Mouse (Mus musculus) heart, embryonic 14.5 days (tissue): ENCODE data around the gene AC170998.1. TPM values are rescaled to one million over a fixed set of nuclear protein-coding genes. Genes with fewer than 3 reads are reported as not detected.

ENCODE experiments used
- ATAC-seq: fragments of 200-750 bp; cut with Nextera tagmentation; 2 replicates; pipeline ENCODE4 v1.8.0; 2017; ENCODE audit warnings: low read depth, moderate TSS enrichment; ENCODE audit not compliant: insufficient number of reproducible peaks, insufficient read depth, low FRiP score
- H3K27ac ChIP-seq, 2 experiments: fragments of 200-500 bp in 1 of 2; fragments of 300-500 bp in 1 of 2; sonication (generic) in 1 of 2; replicated peaks in 1 of 2; 2 replicates each; pipeline ENCODE4 v1.5.1; 2012 to 2014; ENCODE audit warnings: low read depth in 2 of 2, low read length in 2 of 2, control low read depth in 1 of 2, mild to moderate bottlenecking in 1 of 2, mixed read lengths in 1 of 2; ENCODE audit not compliant: control insufficient read depth in 1 of 2, insufficient read depth in 1 of 2
- H3K27me3 ChIP-seq: fragments of 300-500 bp; sonication (generic); 2 replicates; pipeline ENCODE4 v1.6.1; 2014; ENCODE audit warnings: mild to moderate bottlenecking, low read length, control low read depth; ENCODE audit not compliant: control insufficient read depth, insufficient read depth
- H3K36me3 ChIP-seq: fragments of 300-500 bp; sonication (generic); 2 replicates; pipeline ENCODE4 v1.6.1; 2014; ENCODE audit warnings: mild to moderate bottlenecking, control low read depth, low read length, mixed read lengths; ENCODE audit not compliant: control insufficient read depth, insufficient read depth
- H3K4me1 ChIP-seq, 2 experiments: fragments of 200-500 bp in 1 of 2; fragments of 300-500 bp in 1 of 2; sonication (generic) in 1 of 2; 2 replicates each; pipeline ENCODE4 v1.6.1; 2012 to 2014; ENCODE audit warnings: low read length in 2 of 2, control low read depth in 1 of 2, mixed read lengths in 1 of 2; ENCODE audit not compliant: control insufficient read depth in 2 of 2, insufficient read depth in 2 of 2
- H3K4me2 ChIP-seq: fragments of 300-500 bp; sonication (generic); 2 replicates; pipeline ENCODE4 v1.6.1; 2014; ENCODE audit warnings: mild to moderate bottlenecking, low read length
- H3K4me3 ChIP-seq, 2 experiments: fragments of 200-500 bp in 1 of 2; fragments of 300-500 bp in 1 of 2; sonication (generic) in 1 of 2; 2 replicates each; pipeline ENCODE4 v1.5.1; 2012 to 2014; ENCODE audit warnings: low read length in 2 of 2, mild to moderate bottlenecking in 2 of 2, control low read depth in 1 of 2, low read depth in 1 of 2, moderate library complexity in 1 of 2; ENCODE audit not compliant: control insufficient read depth in 1 of 2, insufficient read depth in 1 of 2
- H3K9ac ChIP-seq: fragments of 300-500 bp; sonication (generic); 2 replicates; pipeline ENCODE4 v1.6.1; 2014; ENCODE audit warnings: mild to moderate bottlenecking, low read length
- H3K9me3 ChIP-seq: fragments of 300-500 bp; sonication (generic); 2 replicates; pipeline ENCODE4 v1.6.1; 2016; ENCODE audit warnings: low read length, control low read depth; ENCODE audit not compliant: control insufficient read depth
- WGBS: fragments of 180-500 bp; shearing (Covaris S2); extraction: QIAGEN DNeasy Blood & Tissue Kit; methylation state at CpG from one replicate; pipeline ENCODE4 v1.1.7; 2014; 5-methylcytosine and 5-hydroxymethylcytosine counted together
- polyA plus RNA-seq: library from polyadenylated mRNA; unstranded; fragments of >200 nt; fragmentation: Nextera tagmentation; extraction: Ambion mirVana; gene quantifications from 2 replicates; pipeline ENCODE4 v1.2.1, GENCODE M21; 2014

The AC170998.1 gene
- polyA plus RNA-seq, 1 experiment from 2014 or later: 2.5 TPM

DNA sequence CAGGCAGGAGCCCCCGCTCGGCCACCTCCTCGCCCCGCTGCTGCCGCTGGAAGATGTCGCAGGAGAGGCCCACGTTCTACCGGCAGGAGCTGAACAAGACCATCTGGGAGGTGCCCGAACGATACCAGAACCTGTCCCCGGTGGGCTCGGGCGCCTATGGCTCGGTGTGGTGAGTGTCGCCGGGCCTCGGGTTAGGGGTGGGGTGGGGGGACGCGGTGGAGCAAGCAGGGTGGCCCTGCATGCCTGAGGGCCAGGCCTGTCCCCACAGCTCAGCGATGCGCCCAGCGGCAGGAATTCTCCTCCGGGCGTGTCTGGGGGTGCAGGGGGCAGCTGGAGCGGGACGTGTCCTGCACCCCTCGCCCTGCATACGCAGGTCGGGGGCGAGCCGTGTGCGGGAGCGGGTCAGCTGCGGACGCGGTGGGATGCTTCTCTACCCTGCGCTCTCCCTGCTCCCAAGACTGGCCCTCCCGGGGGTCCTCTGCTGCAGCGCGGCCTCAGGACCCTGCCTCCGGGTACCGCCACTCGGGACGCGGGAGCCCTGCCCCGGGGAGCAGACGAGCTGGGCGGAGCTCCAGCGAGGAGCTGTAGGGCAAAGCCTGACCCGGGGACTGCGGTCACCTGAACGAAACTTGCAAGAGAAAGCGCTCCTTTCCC lies 34.1 kb upstream of the AC170998.1 start:
- H3K4me2 ChIP-seq: peak overlapping the region; percentile 66
- no peaks in the 10 kb centered on the region for H3K36me3 ChIP-seq
- H3K9me3 ChIP-seq: no peaks in the 10 kb centered on the region
- peak overlapping the region; percentile 85 to 93 for H3K27ac ChIP-seq
- peak overlapping the region; percentile 93 for H3K9ac ChIP-seq
- H3K27me3 ChIP-seq: peaks cover 5% of the 10 kb centered on the region; the same call in 1 of the 2 replicates
- H3K4me1 ChIP-seq: peaks cover 11 to 31% of the 10 kb centered on the region in 2 experiments
- peak; percentile 42 for ATAC-seq
- peak overlapping the region; percentile 90 to 96 for H3K4me3 ChIP-seq
- WGBS: under 1% methylated on average over 50 of the region's 53 CpGs

DNA sequence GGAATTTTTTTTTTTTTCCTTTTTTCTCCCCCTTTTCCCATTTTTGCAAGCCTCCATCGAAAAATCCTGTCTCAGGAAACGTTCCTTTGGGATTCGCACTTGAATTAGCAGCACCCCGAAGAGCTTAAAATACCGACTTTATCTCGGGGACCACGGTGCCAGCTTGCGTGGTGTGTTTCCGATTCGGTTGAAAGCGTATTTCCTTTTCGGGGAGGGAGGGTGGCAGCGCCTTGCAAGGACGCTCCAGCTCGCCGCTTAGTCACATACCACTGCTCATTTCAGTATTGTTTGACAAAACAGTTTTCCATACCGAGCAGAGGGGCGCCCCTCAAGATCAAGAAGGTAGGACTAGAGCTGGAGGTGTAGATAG lies 33.6 kb upstream of the AC170998.1 start:
- peaks cover 14 to 36% of the 10 kb centered on the region in 2 experiments for H3K4me1 ChIP-seq
- no peaks in the 10 kb centered on the region for H3K36me3 ChIP-seq
- H3K4me3 ChIP-seq: peak overlapping the region; percentile 90 to 96
- H3K9ac ChIP-seq: peak overlapping the region; percentile 93
- WGBS: 0% methylated on average over 18 of the region's 18 CpGs
- H3K27me3 ChIP-seq: peaks cover 5% of the 10 kb centered on the region; the same call in 1 of the 2 replicates
- peak overlapping the region; percentile 66 for H3K4me2 ChIP-seq
- ATAC-seq: no peak
- H3K9me3 ChIP-seq: no peaks in the 10 kb centered on the region
- peak overlapping the region; percentile 85 to 93 for H3K27ac ChIP-seq

DNA sequence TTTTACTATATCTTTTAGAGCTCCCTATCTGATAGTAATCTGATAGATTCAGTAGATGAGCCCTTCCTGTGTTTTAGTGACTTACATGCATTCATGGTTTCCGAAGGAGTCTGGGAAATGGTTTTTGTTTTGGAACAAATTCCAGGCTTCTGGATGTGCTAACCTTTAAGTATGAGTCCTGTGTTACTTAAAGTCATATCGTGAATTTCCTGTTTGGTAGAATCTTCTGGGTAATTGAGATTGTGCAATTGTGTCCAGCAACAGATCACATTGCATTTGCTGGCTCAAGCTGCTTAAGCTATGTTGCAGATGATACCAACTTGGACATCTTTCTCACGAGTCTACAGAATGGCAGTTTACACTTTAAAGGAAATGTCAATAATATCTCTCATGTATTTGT lies 32.8 kb upstream of the AC170998.1 start:
- Histone ChIP-seq H3K27ac (0 out of 4 replicates have a peak overlapping the region, but pooled peaks of 1 of the 2 experiments have one; percentile 93), H3K4me3 (peak overlapping the region in 1 of 2 experiments; percentile 96; a peak in 2 of 4 replicates), H3K4me1 (peaks cover 19 to 44% of the 10 kb centered on the region in 2 experiments)

DNA sequence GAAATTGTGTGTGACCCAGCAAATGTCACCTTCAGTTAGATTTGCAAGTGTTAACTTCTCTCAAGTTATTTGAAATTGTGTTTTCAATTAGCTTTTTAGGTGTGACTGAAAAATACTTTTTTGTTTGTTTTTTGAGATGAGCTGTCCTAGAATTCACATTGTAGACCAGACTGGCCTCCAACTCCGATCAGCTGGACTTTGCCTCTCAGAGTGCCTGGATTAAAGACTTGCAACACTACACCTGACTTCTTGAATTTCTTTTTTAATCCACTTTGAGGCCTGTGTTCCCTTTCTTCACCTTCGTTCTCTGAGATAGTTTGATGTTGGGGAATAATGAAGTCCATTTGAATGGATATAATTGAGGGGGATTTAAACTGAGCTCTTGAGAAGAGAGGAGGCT lies 31.8 kb upstream of the AC170998.1 start:
- WGBS: 93% methylated on average over 2 of the region's 2 CpGs
- H3K4me2 ChIP-seq: peak overlapping the region; percentile 66; the same call in 1 of the 2 replicates
- no peak overlapping the region for H3K9ac ChIP-seq
- no peak overlapping the region; a peak in 1 of 4 replicates for H3K4me3 ChIP-seq
- no peaks in the 10 kb centered on the region for H3K36me3 ChIP-seq
- no peak for ATAC-seq
- H3K4me1 ChIP-seq: peaks cover 22 to 48% of the 10 kb centered on the region in 2 experiments
- H3K9me3 ChIP-seq: no peaks in the 10 kb centered on the region
- peaks cover 3% of the 10 kb centered on the region; the same call in 1 of the 2 replicates for H3K27me3 ChIP-seq
- H3K27ac ChIP-seq: no peak overlapping the region

More for the DNA sequence above, 32.8 kb upstream of the AC170998.1 start:
- H3K9ac ChIP-seq: peak overlapping the region; percentile 93
- no peak for ATAC-seq
- H3K36me3 ChIP-seq: no peaks in the 10 kb centered on the region
- H3K4me2 ChIP-seq: peak overlapping the region; percentile 66
- 35% methylated on average over 3 of the region's 3 CpGs for WGBS
- peaks cover 5% of the 10 kb centered on the region; the same call in 1 of the 2 replicates for H3K27me3 ChIP-seq
- no peaks in the 10 kb centered on the region for H3K9me3 ChIP-seq

DNA sequence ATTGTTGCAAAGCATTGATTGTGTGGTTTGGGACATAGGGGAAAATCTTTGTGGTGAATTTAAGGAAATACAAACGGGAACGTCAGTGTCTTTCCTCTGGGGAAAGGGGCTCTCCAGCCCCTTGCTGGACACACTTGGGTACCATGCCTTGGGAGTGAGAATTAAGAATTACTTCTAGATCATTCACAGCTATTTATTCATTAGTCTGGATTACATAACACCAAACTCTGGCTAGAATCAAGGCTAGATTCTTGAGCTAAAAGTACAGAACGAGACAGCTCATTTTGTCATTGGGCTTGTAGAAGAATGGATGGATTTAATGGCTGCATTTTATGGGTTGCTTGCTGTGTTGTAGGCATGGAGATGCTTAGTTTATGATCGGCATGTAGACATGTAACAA lies 31.1 kb upstream of the AC170998.1 start:
- no peak for ATAC-seq
- Histone ChIP-seq H3K9ac (no peak overlapping the region), H3K4me2 (no peak overlapping the region), H3K36me3 (no peaks in the 10 kb centered on the region), H3K4me3 (no peak overlapping the region), H3K4me1 (peaks cover 15 to 48% of the 10 kb centered on the region in 2 experiments), H3K27ac (no peak overlapping the region), H3K9me3 (no peaks in the 10 kb centered on the region), H3K27me3 (no peaks in the 10 kb centered on the region)
- 81% methylated on average over 4 of the region's 4 CpGs for WGBS

DNA sequence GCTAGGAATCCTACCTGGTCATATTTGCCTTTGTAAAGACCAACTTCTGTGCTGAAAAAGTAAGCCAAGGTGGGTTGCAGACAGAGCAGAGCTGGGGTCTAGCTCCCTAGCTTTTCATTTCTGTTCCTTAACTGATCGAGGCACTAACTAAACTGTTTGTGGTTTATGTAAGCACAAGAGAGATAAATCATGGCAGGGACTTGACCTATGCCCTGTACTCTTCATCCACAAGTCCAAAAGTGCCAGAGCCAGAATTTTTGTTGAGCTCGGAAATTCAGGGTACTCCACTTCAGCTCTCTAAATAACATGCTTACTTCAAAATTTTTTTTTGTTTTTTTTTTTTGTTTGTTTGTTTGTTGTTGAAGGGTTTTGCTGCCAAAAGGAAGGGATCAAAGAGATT lies 29.2 kb upstream of the AC170998.1 start:
- 38% methylated on average over 2 of the region's 2 CpGs for WGBS
- Histone ChIP-seq H3K9ac (no peak overlapping the region; the same call in 1 of the 2 replicates), H3K4me3 (no peak overlapping the region), H3K36me3 (no peaks in the 10 kb centered on the region; the same call in 1 of the 2 replicates), H3K27me3 (no peaks in the 10 kb centered on the region), H3K27ac (no peak overlapping the region), H3K9me3 (no peaks in the 10 kb centered on the region), H3K4me1 (peaks cover 13 to 42% of the 10 kb centered on the region in 2 experiments), H3K4me2 (no peak overlapping the region)
- no peak for ATAC-seq

DNA sequence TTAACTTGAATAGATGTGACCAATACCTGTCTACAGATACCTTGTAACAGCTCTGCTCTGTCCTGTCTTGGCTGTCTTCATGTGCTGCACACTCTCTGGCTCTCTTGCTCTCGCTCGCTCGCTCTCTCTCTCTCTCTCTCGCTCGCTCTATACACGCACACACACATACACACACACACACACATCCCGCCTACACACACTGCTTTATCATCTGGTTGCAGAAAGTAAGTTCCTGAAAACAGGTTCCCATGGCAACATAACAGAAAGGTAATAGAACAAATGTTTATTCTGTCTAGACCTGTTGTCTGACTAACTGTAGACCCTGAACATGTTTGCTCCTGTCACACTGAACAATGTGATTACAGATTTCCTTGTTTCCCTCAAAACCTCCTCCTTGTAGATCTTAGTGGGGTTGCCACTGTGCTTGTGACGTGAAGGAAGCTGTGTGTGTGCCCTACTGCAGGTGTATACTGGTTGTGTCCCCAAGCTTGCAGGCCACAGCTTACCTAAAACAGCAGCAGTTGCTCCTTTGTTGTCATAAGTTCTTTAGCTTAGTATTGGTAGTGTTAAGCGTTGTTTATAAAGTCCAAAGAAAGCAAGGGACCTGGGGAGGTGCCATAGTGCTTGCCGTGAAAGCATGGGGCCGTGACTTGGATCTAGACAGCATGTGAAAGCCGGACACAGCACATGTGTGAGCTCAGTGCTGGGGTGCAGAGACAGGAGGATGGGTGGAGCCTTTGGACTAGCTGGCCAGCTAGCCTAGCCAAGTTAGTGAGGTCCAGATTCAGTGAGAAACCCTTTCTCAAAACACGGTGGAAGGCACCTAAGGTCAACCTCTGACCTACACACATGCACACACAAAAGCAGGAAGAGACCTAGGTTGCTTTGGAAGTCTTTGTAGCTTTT lies 28.3 kb upstream of the AC170998.1 start:
- Histone ChIP-seq H3K4me3 (no peak overlapping the region), H3K4me1 (peaks cover 15 to 49% of the 10 kb centered on the region in 2 experiments), H3K27me3 (no peaks in the 10 kb centered on the region), H3K9ac (no peak overlapping the region), H3K4me2 (no peak overlapping the region), H3K36me3 (no peaks in the 10 kb centered on the region; the same call in 1 of the 2 replicates), H3K27ac (peak overlapping the region; percentile 25 to 32; a peak in 3 of 4 replicates), H3K9me3 (no peaks in the 10 kb centered on the region)
- 67% methylated on average over 13 of the region's 13 CpGs for WGBS
- no peak for ATAC-seq
